Mouse (Mus musculus): ENCODE data around the gene Rnase4.

DNA sequence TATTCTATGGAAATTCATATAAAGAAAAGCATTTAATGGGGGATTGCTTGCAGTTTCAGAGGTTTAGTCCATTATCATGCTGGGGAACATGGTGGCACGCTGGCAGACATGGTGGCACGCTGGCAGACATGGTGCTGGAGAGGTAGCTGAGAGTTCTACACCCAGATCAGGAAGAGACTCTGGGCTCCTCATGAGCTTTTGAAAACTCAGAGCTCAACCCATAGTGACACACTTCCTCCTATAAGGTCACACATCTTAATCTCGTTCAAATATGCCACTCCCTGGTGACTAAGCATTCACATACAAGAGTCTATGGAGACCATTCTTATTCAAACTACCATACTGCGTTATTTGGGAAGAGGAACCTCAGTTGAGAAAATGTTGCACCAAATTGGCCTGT is 41.5 kb downstream of the Rnase4 start:
- TF ChIP-seq CTCF (IDR thresholded peaks at IDR 0.05) (no peak), EP300 (IDR thresholded peaks at IDR 0.05) (no peak)
